Mouse (Mus musculus) lung, adult 2 months (tissue): ENCODE measurements around the gene Churc1.

ENCODE experiments used
- CTCF ChIP-seq: fragments of 200-500 bp; IDR thresholded peaks from 2 replicates; pipeline ENCODE4 v1.5.1; 2011; ENCODE audit warnings: mild to moderate bottlenecking, low read length, control low read depth; ENCODE audit not compliant: insufficient read depth
- POLR2A ChIP-seq: fragments of 200-500 bp; IDR thresholded peaks from 2 replicates; pipeline ENCODE4 v1.6.1; 2011; ENCODE audit warnings: low read depth, mild to moderate bottlenecking, control low read depth, low read length, borderline replicate concordance; ENCODE audit errors: extremely low read depth

DNA sequence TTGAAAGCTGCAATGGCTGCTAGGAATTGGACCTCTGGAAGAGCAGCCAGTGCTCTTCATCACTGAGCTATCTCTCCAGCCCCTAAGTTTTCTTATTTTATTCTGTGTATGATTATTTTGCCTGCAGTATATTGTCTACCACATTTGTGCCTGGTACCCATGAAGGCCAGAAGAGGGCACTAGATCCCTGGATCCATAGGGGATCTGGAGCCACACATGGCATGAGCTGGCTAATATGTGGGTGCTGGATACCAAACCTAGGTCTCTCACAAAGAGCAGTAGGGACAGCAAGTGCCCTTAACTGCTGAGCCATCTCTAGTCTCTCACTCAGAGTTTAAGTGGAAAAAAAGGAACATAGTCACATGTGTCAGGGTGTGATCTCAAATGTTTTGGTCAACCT lies 12.5 kb downstream of the Churc1 start:
- no peak for TF ChIP-seq POLR2A
- no peak for TF ChIP-seq CTCF
